Mouse (Mus musculus) liver, embryonic 14.5 days (tissue): ENCODE data around the gene Rpl21.

ENCODE experiments used
- CTCF ChIP-seq: IDR thresholded peaks from 2 replicates; pipeline ENCODE4 v1.5.1; 2016; ENCODE audit warnings: antibody characterized with exemption, low read depth, control low read depth
- EP300 ChIP-seq: IDR thresholded peaks from 2 replicates; pipeline ENCODE4 v1.6.1; 2016; ENCODE audit warnings: antibody characterized with exemption, low read depth

DNA sequence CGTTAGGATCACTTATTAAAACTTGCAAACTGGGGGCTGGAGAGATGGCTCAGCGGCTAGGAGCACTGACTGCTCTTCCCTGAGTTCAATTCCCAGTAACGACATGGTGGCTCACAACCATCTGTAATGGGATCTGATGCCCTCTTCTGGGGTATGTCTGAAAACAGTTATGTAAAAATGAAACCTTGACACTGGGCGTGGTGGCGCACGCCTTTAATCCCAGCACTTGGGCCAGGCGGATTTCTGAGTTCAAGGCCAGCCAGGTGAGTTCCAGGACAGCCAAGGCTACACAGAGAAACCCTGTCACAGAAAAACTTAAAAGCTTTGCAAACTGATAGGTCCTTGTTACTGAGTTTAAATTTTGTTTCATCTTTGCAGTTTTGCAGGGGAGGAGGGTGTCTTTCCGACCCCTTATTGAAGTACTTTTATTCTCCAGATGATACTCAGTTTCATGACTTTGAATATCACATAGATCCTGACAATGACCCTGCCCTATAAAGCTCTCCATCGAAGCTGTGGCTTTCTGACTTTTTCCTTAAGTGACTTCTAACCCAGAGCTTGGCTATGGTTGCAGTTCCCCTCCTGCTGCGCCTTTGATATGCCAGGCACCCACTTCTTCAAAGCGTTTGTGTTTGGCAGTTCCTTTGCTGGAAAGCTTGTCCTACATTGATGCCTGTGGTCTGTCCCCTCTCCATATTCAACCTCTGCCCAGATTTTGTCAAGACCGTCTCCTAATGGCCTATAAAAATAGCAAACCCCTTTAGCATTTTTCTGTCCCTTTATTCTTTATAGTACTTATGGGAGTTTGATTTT lies 6.4 kb downstream of the Rpl21 start:
- no peak for TF ChIP-seq CTCF
- no peak for TF ChIP-seq EP300
